Mouse (Mus musculus) bone marrow macrophage, adult 2 months (primary cell): ENCODE results near the gene Tle4.

Source experiments
- CTCF ChIP-seq: IDR thresholded peaks from 2 replicates; pipeline ENCODE4 v1.5.1; 2012; ENCODE audit warnings: low read depth, mild to moderate bottlenecking, low read length, moderate library complexity
- POLR2A ChIP-seq: IDR thresholded peaks from 2 replicates; pipeline ENCODE4 v1.6.1; 2012; ENCODE audit warnings: mild to moderate bottlenecking, low read depth, low read length, borderline replicate concordance

GRCm38 (mm10) chr19:14565424-14566069, 32.3 kb downstream of the Tle4 start:
- no peak for TF ChIP-seq CTCF
- no peak for TF ChIP-seq POLR2A
